Mouse (Mus musculus): ENCODE data around the gene Hydin.
"Not testable (repeated sequence)": the region's sequence is repeated elsewhere in the genome, so short reads cannot be mapped to it uniquely, and the experiment has no call there.

Gene Hydin

DNA sequence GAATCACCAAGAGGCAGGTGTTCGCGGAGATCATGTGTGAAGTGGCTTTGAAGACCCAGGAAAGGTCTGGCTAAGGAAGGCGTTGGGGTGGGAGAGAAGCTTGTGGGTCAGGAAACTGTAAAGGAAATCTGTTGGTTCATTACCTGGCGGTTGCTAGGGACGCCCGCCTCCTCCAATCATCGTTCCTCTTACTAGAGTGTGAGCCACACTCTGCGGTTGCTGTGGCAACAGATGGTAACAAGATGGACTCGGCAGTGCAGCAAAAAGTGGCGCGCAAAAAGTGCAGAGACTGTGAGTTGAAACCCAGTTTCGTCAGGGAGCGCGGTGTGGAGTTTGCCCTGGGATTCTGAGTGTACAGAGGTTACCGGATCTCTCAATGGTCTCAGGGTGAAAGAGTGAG is at the start of gene Hydin:
Gene Hydin (plus strand): TSS at position 237 of the 400 bp plus-strand sequence.
- DNase-seq (ENCODE audit: low spot score), result peak; percentile 2

DNA sequence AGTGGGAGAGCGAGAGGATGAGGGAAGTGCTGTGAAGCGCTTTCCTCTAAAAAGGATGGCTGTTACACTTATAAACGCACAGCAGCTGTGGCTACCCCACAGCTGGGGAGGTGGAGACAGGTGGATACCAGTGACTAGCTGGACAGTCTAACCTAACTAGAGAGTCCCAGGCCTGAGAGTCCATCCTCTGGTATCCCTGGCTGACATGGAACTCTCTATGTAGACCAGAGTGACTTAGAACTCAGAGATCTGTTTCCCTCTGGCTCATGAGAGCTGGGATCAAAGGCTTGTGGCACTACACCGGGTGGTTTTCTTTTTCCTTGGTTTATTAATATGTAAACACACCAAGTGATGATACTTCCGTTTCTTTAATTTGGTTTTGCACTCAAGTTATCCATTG is 49.6 kb upstream of the Hydin start:
- no peak for DNase-seq (ENCODE audit: low spot score)

DNA sequence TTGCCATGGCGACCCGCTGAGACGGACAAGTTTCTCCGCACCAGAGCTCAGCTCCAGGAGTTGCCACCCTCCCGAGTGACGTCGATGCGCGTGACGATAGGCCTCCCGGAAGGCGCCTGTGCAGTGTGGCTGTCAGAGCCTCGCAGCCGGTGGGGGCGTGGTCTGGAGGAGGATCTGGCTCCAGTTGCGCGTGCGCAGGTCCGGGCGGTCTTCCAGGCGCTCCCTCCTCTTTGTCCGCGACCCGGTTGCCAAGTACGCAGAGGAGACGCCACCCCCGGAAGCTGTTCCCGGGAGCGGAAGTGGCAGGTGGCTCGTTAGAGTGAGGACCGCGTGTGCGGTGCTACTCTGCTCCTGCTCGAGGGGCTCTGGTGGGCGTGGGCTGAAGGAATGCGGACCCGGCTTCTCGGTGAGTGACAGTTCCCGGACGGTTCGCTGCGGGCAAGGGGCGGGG is 49.1 kb upstream of the Hydin start:
- peak; percentile 94 for DNase-seq (ENCODE audit: low spot score)

DNA sequence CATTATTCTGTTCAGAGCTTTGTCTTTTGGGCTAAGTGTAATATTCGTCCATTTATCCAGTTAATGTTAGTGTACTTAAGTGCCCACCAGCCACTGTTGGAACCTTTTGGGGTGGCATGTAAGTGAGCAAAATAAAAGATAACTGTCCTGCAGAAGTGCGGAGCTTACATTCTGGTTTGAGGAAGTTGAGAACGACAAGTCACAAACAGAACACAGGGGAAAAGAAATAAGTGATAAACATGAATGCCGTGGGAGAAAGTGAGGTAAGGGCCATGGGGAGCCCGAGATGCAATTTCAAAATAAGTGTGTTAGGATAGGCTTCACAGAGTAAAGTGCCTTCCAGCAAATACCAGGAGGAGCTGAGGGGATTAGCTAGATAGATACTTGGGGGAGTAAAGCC is 48.3 kb upstream of the Hydin start:
- peak; percentile 7 for DNase-seq (ENCODE audit: low spot score)

DNA sequence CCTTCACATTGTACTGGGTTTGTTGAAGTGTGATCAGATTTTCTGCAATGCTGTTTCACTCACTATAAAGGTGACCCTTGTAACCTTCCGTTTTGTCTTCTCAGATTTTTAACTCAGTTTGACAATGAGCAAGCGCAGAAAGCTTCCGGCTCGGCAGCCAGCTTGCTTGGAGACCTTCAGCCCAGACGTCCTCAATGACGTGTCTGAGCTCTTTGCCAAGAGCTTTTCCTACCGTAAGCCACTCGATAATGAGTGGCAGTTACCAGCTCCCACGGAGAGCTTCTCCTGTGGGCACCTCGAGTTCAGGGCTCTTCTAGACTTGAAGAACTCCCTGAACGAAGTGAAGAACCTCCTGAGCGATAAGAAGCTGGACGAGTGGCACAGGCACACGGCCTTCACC is 45.8 kb upstream of the Hydin start:
- DNase-seq (ENCODE audit: low spot score), result no peak

DNA sequence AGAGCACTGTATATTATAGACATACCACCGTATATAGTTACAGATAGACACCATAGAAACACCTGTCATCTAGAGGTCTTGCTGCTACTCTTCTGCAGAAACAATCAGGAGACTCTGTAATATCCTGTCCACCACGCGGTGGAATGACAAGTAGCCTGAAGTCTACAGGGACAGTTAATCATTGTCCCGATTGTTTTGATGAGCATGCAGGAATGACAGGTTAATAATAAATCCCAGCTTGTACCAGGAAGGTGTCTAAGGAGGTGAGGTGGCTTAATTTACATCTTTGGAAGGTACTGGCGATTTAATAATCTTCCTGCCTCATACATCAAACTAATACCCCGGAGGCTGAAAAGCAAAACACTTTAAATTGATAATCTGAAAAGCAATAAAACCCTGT is 36.0 kb upstream of the Hydin start:
- no peak for DNase-seq (ENCODE audit: low spot score)

DNA sequence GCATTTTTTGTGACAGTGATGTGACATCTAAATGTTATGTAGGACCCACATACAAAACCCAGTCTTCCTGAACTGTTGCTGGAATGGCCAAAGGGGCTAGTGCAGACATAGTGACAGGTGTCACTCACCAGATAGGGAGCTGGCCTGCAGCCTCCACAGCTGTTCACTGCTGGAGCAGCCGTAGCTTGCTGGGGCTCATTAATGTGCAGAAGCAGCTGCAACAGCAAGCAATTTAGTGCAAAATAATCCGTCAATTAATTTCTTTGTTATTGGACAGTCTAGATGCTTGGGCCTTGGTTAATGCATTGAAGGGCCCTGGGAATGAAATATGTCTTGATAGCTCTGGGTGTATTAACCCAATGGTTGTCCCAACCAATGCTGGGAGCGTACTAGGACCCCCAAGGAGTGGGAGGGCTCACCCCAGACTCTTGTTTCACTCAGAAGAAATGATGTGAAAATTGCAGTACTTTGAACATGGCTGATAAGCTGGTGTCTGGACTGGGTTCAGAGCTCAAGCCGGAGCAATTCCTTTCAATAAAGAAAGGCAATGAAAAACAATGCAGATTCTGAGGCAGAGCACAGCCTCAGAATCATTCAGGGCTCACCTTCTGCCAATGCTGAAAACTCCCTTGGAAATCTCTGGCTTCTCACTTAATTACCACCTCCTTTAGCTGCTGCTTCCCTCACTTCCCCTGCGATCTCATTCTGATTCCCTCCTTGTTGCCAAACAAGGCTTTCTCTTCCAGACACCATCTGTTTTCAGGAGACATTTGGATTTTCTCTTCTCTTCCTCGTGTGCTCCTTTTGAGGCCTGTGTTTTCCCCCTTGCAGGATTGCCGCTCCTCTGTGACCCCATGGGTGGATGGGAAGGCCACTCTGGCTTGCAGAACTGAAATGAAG is 24.2 kb upstream of the Hydin start:
- DNase-seq (ENCODE audit: low spot score), result no peak

DNA sequence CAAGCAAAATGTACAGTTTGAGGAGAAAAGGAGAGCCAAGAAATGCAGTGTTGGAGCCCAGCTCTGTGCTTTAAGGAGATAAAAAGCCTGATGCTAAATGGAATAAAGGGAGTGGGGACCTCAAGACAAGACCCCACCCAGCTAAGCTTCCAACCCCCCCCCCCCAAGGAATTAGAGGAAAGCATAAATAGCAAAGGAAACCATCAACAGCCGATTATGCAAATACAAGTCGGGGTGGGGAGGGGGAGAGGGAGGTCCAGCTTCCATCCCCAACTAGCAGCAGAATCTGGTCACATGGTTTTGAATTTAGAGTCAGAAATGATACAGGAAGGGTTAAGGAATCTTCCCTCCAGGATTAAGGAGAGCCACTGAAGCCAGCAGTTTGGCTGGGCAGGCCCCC is 22.2 kb upstream of the Hydin start:
- no peak for DNase-seq (ENCODE audit: low spot score)

DNA sequence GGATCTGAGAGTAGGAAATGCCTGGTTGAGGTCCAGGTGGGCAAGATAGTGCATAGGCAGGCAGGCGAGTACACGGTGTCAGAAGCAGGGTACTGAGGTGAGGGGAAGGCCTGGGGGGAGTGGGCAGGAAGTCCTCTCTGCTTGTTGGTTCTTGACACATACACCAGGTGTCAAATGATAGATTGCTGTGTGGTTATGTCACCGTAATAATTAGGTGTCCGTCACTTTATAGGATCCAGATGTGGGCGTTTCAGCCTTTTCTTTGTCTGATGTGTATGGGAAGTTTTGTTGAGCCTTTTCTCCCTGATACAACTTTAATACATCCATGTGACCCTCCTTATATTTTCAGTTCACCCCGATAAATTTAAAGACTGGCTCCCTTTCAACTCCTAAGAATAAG is 19.5 kb upstream of the Hydin start:
- DNase-seq (ENCODE audit: low spot score), result no peak

DNA sequence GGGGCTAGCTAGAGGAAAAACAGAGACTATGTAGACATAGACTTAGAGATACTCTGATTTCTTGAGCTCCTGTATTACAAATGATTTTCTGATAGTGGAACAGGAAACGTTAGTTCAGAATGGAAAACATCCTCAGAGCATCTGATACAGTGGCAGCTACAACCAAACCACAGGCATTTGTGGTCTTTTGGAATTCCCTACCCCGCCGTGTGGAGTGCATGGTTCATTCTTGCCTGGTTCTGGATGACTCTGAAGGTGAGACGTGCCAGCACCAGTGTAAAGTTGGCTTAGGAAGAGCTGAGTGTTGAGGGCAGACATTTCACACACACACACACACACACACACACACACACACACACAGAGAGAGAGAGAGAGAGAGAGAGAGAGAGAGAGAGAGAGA is 12.8 kb upstream of the Hydin start:
- no peak for DNase-seq (ENCODE audit: low spot score)

DNA sequence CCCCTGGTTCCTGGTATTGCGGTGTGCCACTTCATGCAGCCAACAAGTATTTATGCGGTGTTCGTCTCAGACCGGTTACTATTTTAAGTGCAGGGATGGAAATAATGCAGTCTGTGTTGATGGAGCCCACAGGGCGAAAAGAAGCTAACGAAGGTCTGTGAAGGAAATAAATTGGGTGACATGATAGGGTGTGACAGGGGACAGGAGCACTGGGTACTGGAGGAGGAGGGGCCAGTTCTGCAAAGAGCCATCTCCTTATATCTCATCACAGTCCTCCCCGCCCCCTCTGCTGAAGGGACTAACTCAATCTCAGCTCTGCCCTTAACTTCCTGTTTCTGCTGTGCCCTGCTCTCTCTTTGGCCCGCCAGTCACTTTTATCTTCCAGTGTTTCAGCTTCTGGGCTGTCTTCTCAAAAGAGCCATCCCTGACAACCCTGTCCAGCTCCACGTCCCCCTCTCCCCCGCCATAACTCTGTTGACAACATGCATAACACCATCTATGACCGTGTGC is 926 bp upstream of the Hydin start:
- DNase-seq (ENCODE audit: low spot score), result no peak

DNA sequence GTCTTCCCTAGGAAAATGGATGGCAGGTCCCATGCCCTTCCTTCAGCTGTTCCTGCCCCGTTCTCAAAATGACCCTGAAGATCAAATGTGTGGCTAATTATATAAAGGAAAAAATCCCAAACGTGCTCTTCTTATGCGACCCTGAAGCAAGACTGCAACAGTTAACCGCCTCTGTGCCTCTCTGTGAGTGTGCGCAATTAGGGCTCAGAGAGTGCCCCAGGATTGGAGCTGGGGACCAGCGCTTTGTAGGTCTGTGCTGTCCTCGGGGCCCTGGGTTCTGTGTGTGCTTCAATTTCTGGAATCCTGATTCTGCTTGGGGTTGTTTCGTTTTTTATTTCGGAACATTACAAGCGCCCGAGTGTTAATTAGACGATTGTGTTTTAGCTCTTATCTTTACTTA is 491 bp downstream of the Hydin start:
- no peak for DNase-seq (ENCODE audit: low spot score)

DNA sequence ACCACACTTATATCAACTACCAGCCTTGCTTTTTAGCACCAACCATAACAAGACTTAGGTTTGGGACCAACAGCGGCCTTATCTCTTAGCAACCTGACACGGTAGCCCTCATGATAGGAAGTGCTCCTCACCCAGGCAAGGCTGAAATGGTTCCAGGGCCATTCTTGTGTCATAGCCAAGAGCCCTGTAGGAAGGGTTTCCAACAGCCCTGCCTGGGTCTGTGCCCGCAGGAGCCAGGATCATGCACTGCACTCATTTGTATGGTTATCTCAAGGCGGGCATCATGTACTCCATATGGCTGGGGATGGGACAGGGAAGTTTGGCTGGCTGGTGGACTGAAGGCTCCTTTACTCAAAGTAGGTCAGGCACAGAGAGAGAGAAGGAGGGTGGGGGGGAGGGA is 3.9 kb downstream of the Hydin start:
- no peak for DNase-seq (ENCODE audit: low spot score)

DNA sequence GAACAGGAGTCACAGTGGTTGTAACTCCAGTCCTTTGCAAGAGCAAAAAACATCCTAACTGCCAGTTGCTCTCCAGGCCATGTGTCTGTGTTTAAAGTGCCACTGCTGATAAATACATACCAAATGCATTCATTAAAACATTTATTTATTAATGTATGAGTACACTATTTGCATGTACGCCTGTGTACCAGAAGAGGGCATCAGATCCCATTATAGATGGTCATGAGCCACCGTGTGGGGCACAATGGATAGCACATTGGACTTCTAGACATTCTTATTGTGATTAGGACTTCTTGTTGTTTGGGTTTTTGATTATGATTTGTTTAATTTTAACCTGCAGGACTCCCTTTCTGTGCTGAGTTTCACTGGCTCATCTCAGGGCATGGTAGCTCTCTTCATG is 6.6 kb downstream of the Hydin start:
- DNase-seq (ENCODE audit: low spot score), result no peak

DNA sequence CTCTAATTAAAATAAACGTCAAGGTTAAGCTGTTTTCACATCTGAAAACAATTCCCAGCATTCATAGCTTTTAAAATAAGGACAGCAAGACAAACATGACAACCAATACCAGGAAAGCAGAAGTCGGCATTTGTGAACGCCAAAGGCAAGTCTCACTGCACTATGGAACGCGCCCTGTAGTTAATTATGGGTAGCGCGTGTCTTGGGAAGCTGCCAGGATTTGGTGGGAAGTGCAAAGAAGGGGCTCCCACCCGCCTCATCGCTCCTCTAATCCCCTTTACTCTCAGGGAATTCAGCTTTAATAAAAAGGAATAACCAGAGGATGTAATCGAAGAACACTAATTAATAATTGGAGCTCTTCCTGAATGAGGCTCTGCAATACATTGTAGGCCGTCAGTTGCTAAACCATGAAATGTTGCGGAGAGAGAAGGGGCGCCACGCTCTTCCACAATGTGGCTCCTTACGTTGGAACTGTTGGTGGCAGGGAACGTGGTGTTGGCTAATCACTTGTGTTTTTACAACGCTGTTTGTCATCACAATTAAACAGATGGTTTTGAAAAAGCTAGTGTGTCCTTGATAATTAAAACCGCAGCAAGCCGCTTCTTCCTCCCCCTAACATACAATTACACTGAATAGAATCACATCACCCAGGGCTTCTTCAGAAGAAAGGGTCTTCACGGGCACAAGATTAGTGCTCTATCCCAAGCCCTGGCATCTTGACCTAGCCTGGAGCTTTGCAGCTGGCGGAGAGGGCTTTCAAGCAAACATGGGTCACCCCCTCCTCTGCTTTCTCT is 8.9 kb downstream of the Hydin start:
- DNase-seq (ENCODE audit: low spot score), result no peak

DNA sequence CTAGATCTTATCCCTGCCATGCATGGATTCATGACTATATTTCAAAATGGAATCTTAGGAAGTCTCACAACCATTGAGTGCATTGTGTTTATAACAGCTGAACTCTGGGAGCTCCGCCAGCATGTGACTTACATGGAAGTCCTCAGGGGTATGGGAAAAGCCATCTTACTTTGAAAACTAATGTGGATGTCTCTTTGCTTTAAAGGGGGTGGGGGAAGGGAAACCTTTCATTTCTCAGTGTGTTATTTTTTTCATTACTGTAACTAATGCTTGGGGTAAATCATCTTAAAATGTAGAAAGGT is 9.4 kb downstream of the Hydin start:
- DNase-seq (ENCODE audit: low spot score), result no peak

DNA sequence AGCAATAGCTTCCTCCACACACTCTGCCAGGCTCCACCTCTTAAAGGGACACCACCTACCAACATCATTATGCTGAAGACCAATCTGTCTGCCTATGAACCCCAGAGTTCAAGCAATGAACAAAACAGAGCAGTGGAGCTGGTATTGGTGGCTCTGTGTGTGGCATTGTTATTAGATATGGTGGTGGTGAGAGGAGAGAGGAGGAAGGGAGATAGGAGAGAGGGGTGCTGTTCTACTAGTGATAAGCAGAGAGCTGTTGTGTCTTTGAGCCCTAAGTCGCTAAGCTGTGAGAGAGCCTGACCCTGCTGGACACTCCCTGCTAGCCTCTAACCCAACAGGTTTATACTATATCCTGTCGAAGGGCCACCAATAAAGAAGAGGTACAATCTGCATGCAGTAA is 45.9 kb downstream of the Hydin start:
- DNase-seq (ENCODE audit: low spot score), result no peak

DNA sequence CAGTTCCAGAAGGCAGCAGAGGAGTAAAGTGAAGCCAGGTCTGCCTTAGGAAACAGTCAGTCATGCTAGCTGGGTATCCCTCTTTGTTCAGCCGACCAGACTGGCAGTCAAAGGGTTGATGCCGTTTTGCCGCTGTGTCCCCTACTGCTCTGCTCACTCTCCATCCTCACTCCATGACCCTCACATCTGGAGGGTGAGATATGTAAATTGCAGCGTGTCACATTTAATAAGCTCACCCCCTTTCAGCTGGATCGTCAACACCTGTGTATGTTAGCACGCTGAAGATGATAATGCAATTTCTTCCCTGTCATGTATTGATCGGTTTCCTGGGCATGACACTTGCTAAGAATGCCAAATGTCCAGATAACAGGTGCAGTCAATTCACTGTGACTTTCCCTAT is 49.0 kb downstream of the Hydin start:
- no peak for DNase-seq (ENCODE audit: low spot score)

DNA sequence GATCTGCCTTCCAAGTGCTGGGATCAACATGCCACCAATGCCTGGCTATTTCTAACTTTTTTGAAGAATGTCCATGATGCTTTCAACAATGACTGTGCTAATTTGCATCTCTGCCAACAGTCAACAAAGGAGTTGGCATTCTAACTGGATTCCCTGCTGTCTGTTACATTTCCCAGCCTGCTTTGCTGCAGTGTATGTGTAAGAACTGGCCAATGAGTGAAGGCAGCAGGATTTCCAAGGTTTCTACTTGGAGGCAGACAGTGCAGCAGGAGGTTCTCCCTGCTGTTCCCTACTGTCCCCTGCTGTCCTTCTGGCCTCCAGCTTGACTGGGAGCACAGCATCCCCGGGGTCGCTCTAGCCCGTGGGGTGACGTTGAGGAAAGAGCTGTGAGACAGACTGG is 52.8 kb downstream of the Hydin start:
- no peak for DNase-seq (ENCODE audit: low spot score)

DNA sequence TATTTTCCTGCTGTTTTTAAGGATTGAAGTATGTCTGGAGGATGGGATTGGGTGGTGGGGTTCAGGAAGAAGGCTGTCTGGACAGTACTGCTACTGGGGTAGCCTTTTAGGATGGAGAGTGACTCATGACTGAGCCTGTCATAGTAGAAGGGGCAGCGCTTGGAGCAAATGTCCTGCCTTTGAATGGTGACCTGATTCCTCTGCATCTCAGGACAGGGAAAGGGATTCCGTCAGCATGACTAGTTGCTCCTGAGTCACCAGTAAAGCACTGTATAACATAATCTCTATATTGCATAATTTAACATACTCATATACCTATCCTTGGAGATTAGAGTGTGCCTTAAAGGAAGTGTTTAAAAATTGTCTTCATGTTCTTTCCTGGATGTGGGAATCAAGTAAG is 54.7 kb downstream of the Hydin start:
- no peak for DNase-seq (ENCODE audit: low spot score)

DNA sequence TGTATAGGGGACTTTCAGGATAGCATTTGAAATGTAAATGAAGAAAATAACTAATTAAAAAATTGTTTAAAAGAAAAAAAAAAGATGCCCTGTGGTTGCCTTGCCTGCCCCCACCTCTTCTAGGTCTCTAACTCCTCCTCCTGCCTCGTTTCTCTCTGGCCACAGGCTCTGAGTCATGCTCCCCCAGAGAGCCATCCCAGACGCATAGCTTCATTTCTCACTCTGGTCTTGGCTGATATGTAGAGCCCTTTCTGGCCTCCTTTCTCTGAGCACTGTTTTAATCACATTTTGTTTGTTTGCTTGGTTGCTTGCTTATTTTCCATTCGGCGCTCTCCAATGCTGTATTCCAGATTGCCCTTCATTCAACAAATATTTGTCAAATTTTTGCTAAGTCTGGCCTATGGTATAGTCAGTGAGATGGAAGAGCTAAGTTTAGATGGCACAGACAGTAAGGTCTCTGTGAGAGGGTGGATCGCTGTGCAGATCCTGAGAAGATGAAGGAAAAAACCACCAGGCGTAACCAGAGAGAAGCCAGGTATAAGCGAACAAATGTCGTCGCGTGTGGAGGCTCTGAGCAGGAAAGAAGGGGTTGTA is 57.3 kb downstream of the Hydin start:
- no peak for DNase-seq (ENCODE audit: low spot score)

DNA sequence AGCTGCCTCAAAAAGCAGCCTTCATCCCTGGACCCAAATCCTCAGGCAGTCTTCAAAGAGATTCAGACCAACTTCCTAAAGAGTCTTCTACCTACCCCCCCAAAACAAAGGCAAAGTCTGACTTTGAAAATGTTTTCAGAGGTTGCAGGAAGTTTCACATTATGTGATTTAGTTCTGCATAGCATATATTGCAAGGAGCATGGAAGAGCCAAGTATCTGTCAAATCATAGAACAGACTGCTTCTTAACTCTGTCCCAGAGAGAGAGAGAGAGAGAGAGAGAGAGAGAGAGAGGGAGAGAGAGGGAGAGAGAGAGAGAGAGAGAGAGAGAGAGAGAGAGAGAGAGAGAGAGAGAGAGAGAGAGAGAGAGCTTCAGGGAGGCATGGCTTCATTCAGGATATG is 60.3 kb downstream of the Hydin start:
- not testable (repeated sequence) for DNase-seq (ENCODE audit: low spot score)

DNA sequence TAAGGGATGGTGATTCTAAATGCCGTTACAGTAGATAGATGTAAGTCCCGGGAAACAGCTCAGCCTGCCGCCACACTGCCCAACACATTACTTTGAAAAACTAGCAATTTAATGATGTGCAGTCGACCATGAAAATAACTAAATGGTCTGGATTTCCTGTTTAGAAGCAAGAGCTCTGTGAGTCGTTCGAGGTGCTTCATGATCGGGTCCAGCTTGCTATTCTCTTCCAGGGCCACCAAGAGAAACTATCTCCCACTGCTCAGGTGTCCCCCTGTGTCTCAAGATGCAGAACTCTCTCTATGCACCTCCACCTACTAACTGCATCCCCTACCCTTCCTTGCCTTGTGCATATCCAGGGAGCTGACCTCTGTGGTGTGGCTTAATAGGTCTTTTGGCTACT is 66.6 kb downstream of the Hydin start:
- DNase-seq (ENCODE audit: low spot score), result no peak
